Mouse (Mus musculus): ENCODE measurements around the gene Spef1. TPM values are rescaled to one million over a fixed set of nuclear protein-coding genes. Genes with fewer than 3 reads are reported as not detected.

Spef1 gene
- total and polyA plus RNA-seq, 3 experiments = 0.34 to 1.2 (median 1.0) TPM

DNA sequence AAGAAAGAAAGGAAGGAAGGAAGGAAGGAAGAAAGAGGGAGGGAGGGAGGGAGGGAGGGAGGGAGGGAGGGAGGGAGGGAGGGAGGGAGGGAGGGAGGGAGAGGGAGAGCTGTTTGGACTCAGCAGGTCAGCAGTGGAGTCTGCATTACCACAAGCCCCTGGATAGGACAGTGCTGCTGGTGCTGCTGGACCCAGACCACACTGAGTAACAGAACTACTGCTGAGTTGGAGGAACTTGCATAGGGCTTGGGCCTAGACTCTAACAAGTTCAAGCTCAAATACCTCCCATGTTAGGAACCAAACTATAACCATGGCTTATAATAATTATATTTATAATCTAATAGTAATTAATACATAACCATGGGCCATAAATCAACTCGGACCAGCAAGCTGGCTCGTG lies 56.2 kb downstream of the Spef1 start:
- no peaks in the 10 kb centered on the region for H3K9me3 ChIP-seq (replicated peaks; ENCODE audit: low read length)
- dilution Hi-C loops (cut with MboI; ENCODE audit: extremely low pct_ligation_motif_present, extremely low pct_unique_long_range_greater_than_20kb, low sequenced_read_pairs) = no loop called here
- H3K4me3 ChIP-seq (replicated peaks in 1 of 3; ENCODE audit: low read depth in 2 of 3, low read length in 2 of 3, poor library complexity in 1 of 3) = no peak overlapping the region
- H3K4me2 ChIP-seq (ENCODE audit: insufficient read depth, low read depth, poor library complexity, severe bottlenecking) = no peak overlapping the region
- no peaks in the 10 kb centered on the region for H3K79me2 ChIP-seq (replicated peaks; ENCODE audit: control insufficient read depth, extremely low read depth, insufficient read depth, poor library complexity, severe bottlenecking)
- peaks cover 22% of the 10 kb centered on the region for H3K27me3 ChIP-seq (replicated peaks)
- H3K27ac ChIP-seq (ENCODE audit: insufficient read depth, low read depth) = no peak overlapping the region
- H3K4me1 ChIP-seq (ENCODE audit: control insufficient read depth in 1 of 2, insufficient read depth in 2 of 2) = peaks cover 12 to 34% of the 10 kb centered on the region in 2 experiments
- H3K9ac ChIP-seq (ENCODE audit: insufficient read depth, low read depth) = no peak overlapping the region
- TF ChIP-seq PAX5 (IDR thresholded peaks at IDR 0.05; ENCODE audit: low read length) = no peak
- TF ChIP-seq MAX (IDR thresholded peaks at IDR 0.05; ENCODE audit: low read length) = no peak
- TF ChIP-seq POLR2A (IDR thresholded peaks at IDR 0.05; ENCODE audit: low read depth, low read length) = no peak
- no peak for TF ChIP-seq NRF1 (IDR thresholded peaks at IDR 0.05; ENCODE audit: low read depth, low read length)
- TF ChIP-seq TCF12 (IDR thresholded peaks at IDR 0.05; ENCODE audit: low read depth, low read length) = no peak
- no peak for TF ChIP-seq BHLHE40 (IDR thresholded peaks at IDR 0.05; ENCODE audit: low read depth, low read length)
- TF ChIP-seq RAD21 (IDR thresholded peaks at IDR 0.05; ENCODE audit: low read depth, low read length) = no peak
- TF ChIP-seq RCOR1 (conservative IDR thresholded peaks at IDR 0.05; ENCODE audit: low read depth, low read length) = no peak
- TF ChIP-seq ZC3H11A (IDR thresholded peaks at IDR 0.05; ENCODE audit: low read depth, low read length) = no peak
- no peak for TF ChIP-seq JUN (IDR thresholded peaks at IDR 0.05; ENCODE audit: insufficient read depth, low read depth, low read length)
- no peak for TF ChIP-seq JUND (conservative IDR thresholded peaks at IDR 0.05; ENCODE audit: low read depth, low read length)
- TF ChIP-seq USF2 (conservative IDR thresholded peaks at IDR 0.05; ENCODE audit: low read depth, low read length) = no peak
- TF ChIP-seq CTCF (conservative IDR thresholded peaks at IDR 0.05 in 1 of 2, IDR thresholded peaks at IDR 0.05 in 1 of 2; ENCODE audit: low read depth in 2 of 2, low read length in 2 of 2) = no peak
- no peak for TF ChIP-seq CHD1 (IDR thresholded peaks at IDR 0.05; ENCODE audit: low read depth, low read length)
- TF ChIP-seq MXI1 (IDR thresholded peaks at IDR 0.05; ENCODE audit: low read depth, low read length) = no peak
- no peak for TF ChIP-seq SIN3A (IDR thresholded peaks at IDR 0.05; ENCODE audit: low read length)
- no peak for TF ChIP-seq UBTF (IDR thresholded peaks at IDR 0.05; ENCODE audit: low read depth, low read length)
- TF ChIP-seq ZMIZ1 (IDR thresholded peaks at IDR 0.05; ENCODE audit: low read depth, low read length) = no peak
- no peak for TF ChIP-seq IRF4 (IDR thresholded peaks at IDR 0.05; ENCODE audit: low read depth, low read length)
- no peak for TF ChIP-seq ZNF384 (IDR thresholded peaks at IDR 0.05; ENCODE audit: low read depth, low read length)
- DNase-seq (ENCODE audit: extremely low read depth) = no peak
- peaks cover 0 to 6% of the 10 kb centered on the region in 2 experiments for H3K36me3 ChIP-seq (replicated peaks in 1 of 2; ENCODE audit: control insufficient read depth in 1 of 2, insufficient read depth in 1 of 2, low read length in 1 of 2)
- in situ Hi-C loops (cut with MboI; ENCODE audit: low pct_ligation_motif_present, low pct_unique_long_range_greater_than_20kb, low sequenced_read_pairs) = no loop called here

DNA sequence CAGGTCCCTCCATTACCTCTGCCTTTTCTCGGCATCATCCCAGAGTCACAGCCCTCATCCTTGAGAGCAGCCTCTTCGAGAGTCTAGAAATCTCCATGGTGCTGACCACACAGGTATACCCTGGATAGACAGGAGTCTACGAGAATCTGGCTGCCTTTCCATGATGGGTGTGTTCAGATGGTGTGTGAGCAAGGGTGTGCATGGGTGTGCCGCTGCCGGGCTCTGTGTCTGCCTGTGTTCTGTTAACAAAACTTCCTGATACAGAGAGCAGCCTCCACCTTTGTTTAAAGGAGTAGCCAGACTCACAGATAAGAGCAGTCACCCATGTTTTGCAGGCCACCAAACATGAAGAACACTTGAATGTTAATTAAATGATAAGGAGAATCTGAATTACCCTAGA lies 57.2 kb downstream of the Spef1 start:
- TF ChIP-seq RCOR1 (conservative IDR thresholded peaks at IDR 0.05; ENCODE audit: low read depth, low read length) (no peak), IRF4 (IDR thresholded peaks at IDR 0.05; ENCODE audit: low read depth, low read length) (no peak), MAZ (IDR thresholded peaks at IDR 0.05; ENCODE audit: low read depth, low read length) (no peak), TBP (conservative IDR thresholded peaks at IDR 0.05; ENCODE audit: low read depth, low read length) (no peak), MAX (IDR thresholded peaks at IDR 0.05; ENCODE audit: low read length) (no peak), MXI1 (IDR thresholded peaks at IDR 0.05; ENCODE audit: low read depth, low read length) (no peak), ELF1 (IDR thresholded peaks at IDR 0.05; ENCODE audit: low read depth, low read length) (no peak), POLR2AphosphoS2 (IDR thresholded peaks at IDR 0.05; ENCODE audit: low read depth, low read length) (no peak)
- Histone ChIP-seq H3K27me3 (replicated peaks) (peaks cover 26% of the 10 kb centered on the region), H3K27ac (ENCODE audit: insufficient read depth, low read depth) (no peak overlapping the region), H3K4me2 (ENCODE audit: insufficient read depth, low read depth, poor library complexity, severe bottlenecking) (no peak overlapping the region), H3K9ac (ENCODE audit: insufficient read depth, low read depth) (no peak overlapping the region), H3K79me2 (replicated peaks; ENCODE audit: control insufficient read depth, extremely low read depth, insufficient read depth, poor library complexity, severe bottlenecking) (no peaks in the 10 kb centered on the region), H3K9me3 (replicated peaks; ENCODE audit: low read length) (no peaks in the 10 kb centered on the region), H3K36me3 (replicated peaks in 1 of 2; ENCODE audit: control insufficient read depth in 1 of 2, insufficient read depth in 1 of 2, low read length in 1 of 2) (peaks cover 0 to 6% of the 10 kb centered on the region in 2 experiments), H3K4me1 (ENCODE audit: control insufficient read depth in 1 of 2, insufficient read depth in 2 of 2) (peaks cover 13 to 44% of the 10 kb centered on the region in 2 experiments), H3K4me3 (replicated peaks in 1 of 3; ENCODE audit: low read depth in 2 of 3, low read length in 2 of 3, poor library complexity in 1 of 3) (no peak overlapping the region)
- DNase-seq (ENCODE audit: extremely low read depth) = no peak
- in situ Hi-C loops (cut with MboI; ENCODE audit: low pct_ligation_motif_present, low pct_unique_long_range_greater_than_20kb, low sequenced_read_pairs) (no loop called here), dilution Hi-C loops (cut with MboI; ENCODE audit: extremely low pct_ligation_motif_present, extremely low pct_unique_long_range_greater_than_20kb, low sequenced_read_pairs) (no loop called here)
